Mouse (Mus musculus): Measurements from ENCODE around the gene Alk.

GRCm38 (mm10) chr17:72120278-72120677, 484.1 kb downstream of the Alk start:
- TF ChIP-seq CTCF (IDR thresholded peaks at IDR 0.05; ENCODE audit: insufficient read depth, low read depth, low read length) (no peak), POLR2A (IDR thresholded peaks at IDR 0.05; ENCODE audit: insufficient read depth, low read depth, low read length) (no peak)
